Mouse (Mus musculus): Measurements from ENCODE around the gene Eml6. TPM values are rescaled to one million over a fixed set of nuclear protein-coding genes. Genes with fewer than 3 reads are reported as not detected.
"Not testable (repeated sequence)": the region's sequence is repeated elsewhere in the genome, so short reads cannot be mapped to it uniquely, and the experiment has no call there.

Eml6 gene
- polyA plus RNA-seq, 1 experiment from 2014 or later, result 7.7 TPM

DNA sequence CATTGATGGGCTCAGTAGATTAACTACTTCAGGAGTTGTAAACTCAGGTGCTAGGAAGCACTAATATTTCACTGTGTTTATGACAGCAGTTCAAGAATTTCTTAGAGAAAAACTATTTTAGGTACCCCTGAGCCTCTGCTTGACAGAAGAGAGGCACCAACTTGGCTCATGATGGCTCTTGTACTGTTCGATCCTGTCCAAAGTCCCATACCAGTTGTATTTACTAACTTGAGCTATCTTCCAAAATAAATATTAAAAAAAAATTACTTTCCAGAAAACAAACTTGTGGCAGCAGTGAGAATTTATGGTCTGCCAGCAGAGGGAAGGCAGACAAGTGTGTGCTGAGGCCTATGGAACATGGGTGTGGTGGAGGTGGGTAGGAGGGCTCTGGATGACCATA, 263.1 kb downstream of the Eml6 start:
- H3K4me1 ChIP-seq, result no peaks in the 10 kb centered on the region
- H3K36me3 ChIP-seq, result peaks cover 10% of the 10 kb centered on the region; the same call in 1 of the 2 replicates
- no peak overlapping the region for H3K27ac ChIP-seq (replicated peaks)
- WGBS, result 90% methylated on average over 1 of the region's 1 CpGs
- no peak overlapping the region for H3K9ac ChIP-seq (replicated peaks)
- H3K4me3 ChIP-seq (replicated peaks), result no peak overlapping the region
- no peaks in the 10 kb centered on the region for H3K9me3 ChIP-seq (replicated peaks)
- H3K27me3 ChIP-seq (replicated peaks), result no peaks in the 10 kb centered on the region
- ATAC-seq (ENCODE audit: low FRiP score), result no peak
- H3K4me2 ChIP-seq, result no peak overlapping the region

DNA sequence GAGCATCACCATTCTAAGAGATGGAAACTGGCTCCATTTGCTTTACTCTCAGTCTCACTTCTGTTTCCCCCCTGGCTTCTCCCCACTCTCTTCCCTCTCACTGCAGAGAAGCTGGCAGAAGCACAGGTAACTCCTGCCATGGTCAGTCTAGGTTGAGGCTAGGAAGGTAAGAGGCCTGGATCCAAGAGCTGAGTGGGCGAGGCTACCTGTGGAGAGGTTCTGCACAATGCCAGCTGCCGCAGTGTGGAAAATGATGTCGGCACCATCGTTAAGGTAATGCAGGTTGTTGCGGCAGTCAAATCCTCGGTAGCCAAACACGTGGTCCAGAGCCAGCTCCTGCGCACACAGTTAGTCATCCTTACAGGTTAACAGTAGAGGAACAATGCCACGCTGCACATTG, 264.4 kb downstream of the Eml6 start:
- Histone ChIP-seq H3K9ac (replicated peaks) (no peak overlapping the region), H3K4me1 (no peaks in the 10 kb centered on the region), H3K27me3 (replicated peaks) (no peaks in the 10 kb centered on the region), H3K9me3 (replicated peaks) (no peaks in the 10 kb centered on the region), H3K4me3 (replicated peaks) (no peak overlapping the region), H3K4me2 (no peak overlapping the region), H3K27ac (replicated peaks) (no peak overlapping the region), H3K36me3 (peaks cover 10% of the 10 kb centered on the region; the same call in 1 of the 2 replicates)
- no peak for ATAC-seq (ENCODE audit: low FRiP score)
- WGBS, result 94% methylated on average over 9 of the region's 9 CpGs

DNA sequence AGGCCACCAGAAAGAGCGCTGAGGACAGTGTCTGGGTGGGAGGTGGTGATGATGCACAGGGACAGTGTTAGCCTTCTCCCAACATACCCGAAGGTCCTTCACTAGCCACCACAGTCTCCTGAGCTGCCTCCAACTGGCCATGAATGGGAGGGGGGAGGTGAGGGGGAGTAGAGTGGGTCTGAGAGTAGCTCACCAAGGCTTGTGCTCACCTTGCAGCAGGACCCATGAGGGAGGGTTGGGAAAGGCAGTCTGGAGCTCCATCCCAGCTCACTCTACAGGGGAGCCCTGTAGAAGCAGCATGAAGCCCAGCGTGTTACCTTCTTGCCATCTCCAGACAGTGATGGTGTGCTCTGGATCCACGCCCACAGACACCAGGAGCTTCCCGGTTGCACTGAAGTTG, 267.2 kb downstream of the Eml6 start:
- ATAC-seq (ENCODE audit: low FRiP score), result peak; percentile 53; the same call in 1 of the 2 replicates
- WGBS, result 93% methylated on average over 5 of the region's 5 CpGs
- Histone ChIP-seq H3K4me2 (no peak overlapping the region), H3K27me3 (replicated peaks) (no peaks in the 10 kb centered on the region), H3K36me3 (peaks cover 10% of the 10 kb centered on the region; the same call in 1 of the 2 replicates), H3K4me3 (replicated peaks) (no peak overlapping the region), H3K9me3 (replicated peaks) (no peaks in the 10 kb centered on the region), H3K9ac (replicated peaks) (no peak overlapping the region), H3K27ac (replicated peaks) (no peak overlapping the region), H3K4me1 (no peaks in the 10 kb centered on the region)

DNA sequence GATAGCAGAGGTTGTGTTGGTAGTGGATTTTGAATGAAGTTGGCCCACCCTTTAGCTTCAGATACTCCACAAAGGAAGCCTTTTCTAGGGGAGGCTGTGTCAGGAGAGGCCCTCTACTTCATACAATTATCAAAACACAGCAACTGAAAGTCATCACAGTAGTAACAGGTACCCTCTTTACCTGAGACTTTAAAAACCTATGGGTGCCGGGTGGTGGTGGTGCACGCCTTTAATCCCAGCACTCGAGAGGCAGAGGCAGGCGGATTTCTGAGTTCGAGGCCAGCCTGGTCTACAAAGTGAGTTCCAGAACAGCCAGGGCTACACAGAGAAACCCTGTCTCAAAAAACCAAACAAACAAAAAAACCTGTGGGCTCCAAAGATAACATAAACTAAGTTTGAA, 269.8 kb downstream of the Eml6 start:
- 98% methylated on average over 5 of the region's 5 CpGs for WGBS
- H3K4me2 ChIP-seq; H3K4me3 ChIP-seq (replicated peaks); H3K4me1 ChIP-seq; H3K27ac ChIP-seq (replicated peaks); H3K9ac ChIP-seq (replicated peaks); ATAC-seq (ENCODE audit: low FRiP score); H3K27me3 ChIP-seq (replicated peaks); H3K9me3 ChIP-seq (replicated peaks): not testable (repeated sequence)
- peaks cover 12% of the 10 kb centered on the region; the same call in 1 of the 2 replicates for H3K36me3 ChIP-seq

DNA sequence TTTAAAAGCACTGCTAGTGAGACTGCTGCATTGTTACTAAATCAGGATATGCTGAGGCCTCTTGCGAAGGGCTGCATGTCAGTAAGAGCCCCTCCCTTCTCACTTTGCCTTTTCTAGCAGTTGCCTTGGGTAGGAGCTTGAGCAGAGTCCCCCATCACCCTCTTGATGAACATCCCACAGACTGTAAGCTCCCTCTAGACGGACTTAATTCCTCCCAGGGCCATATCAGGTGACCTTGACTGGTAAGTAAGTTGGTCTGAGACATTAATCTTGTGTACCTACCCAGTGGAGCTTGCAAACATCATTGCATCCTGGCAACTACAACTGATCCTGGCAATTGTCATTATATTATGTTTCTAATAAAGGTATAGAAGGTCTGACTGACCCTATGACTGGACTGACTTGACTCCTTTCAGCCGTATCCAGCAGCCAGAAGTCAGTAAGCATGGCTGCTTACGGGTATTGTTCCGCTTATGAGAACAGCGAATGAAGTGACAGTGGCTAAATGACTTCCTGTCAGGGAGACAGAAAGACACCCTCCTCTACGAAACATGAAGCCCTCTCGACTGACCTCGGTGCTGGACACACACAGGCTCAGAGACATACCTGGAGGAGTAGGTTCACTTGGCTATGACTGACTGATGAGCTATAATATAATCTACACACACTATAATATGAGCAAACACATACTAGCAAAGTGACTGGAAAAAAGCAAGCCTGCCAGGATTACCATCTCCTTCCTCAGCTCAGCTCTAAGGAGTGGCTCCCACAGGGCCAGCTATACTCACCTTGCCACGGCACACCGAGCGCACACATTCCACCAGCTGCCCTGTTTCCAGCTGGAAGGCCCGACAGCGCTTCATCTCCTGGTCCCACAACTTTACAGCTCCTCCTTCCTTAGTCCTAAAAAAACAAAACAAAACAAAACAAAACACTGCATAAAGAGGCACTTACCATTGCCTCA, 273.9 kb downstream of the Eml6 start:
- Histone ChIP-seq H3K27ac (replicated peaks) (no peak overlapping the region), H3K36me3 (peaks cover 15% of the 10 kb centered on the region), H3K9ac (replicated peaks) (no peak overlapping the region), H3K4me2 (no peak overlapping the region), H3K4me1 (no peaks in the 10 kb centered on the region), H3K27me3 (replicated peaks) (no peaks in the 10 kb centered on the region), H3K9me3 (replicated peaks) (no peaks in the 10 kb centered on the region), H3K4me3 (replicated peaks) (no peak overlapping the region)
- ATAC-seq (ENCODE audit: low FRiP score), result no peak
- WGBS, result 88% methylated on average over 14 of the region's 14 CpGs

DNA sequence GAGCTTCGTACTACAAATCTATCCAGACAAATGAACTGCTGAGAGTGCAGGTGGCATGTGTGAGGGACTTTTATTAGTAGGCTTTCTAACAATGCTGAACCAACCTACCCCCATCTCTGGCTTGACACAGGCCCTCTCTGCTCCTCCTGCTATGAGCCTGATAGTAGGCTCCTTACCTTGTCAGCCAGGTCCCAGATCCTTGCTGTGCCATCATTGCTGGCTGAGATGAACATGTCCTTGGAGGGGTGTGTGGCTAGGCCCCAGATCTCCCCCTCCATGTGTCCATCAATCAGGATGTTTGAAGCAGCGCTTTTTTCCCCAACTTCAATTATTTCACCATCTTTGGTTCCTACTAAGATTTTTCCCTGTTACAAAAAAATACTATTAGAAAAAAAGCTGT, 274.8 kb downstream of the Eml6 start:
- Histone ChIP-seq H3K27ac (replicated peaks) (no peak overlapping the region), H3K27me3 (replicated peaks) (no peaks in the 10 kb centered on the region), H3K9me3 (replicated peaks) (no peaks in the 10 kb centered on the region), H3K9ac (replicated peaks) (no peak overlapping the region), H3K4me1 (no peaks in the 10 kb centered on the region), H3K36me3 (peaks cover 25% of the 10 kb centered on the region), H3K4me3 (replicated peaks) (no peak overlapping the region), H3K4me2 (no peak overlapping the region)
- 95% methylated on average over 2 of the region's 2 CpGs for WGBS
- no peak for ATAC-seq (ENCODE audit: low FRiP score)

DNA sequence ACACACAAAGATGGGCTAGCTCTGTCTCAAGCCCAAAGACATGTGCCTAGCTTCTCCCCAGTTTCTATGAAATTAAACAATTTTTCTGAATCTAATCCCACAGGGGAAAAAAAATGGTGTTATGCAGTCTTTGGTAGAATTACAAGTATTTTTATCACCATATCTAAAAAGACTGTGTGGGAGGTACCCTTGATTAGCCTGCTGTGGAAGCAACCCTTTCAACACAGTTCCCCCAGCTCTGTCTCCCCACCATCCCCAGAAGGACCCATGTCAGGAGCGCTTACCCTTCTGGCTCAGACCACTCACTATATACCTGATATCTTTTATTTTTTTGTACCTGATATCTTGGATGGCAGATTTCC, 276.4 kb downstream of the Eml6 start:
- 95% methylated on average over 1 of the region's 1 CpGs for WGBS
- Histone ChIP-seq H3K9me3 (replicated peaks) (no peaks in the 10 kb centered on the region), H3K36me3 (peaks cover 33% of the 10 kb centered on the region), H3K27ac (replicated peaks) (no peak overlapping the region), H3K4me3 (replicated peaks) (no peak overlapping the region), H3K27me3 (replicated peaks) (no peaks in the 10 kb centered on the region), H3K4me2 (no peak overlapping the region), H3K4me1 (no peaks in the 10 kb centered on the region), H3K9ac (replicated peaks) (no peak overlapping the region)
- ATAC-seq (ENCODE audit: low FRiP score), result no peak

DNA sequence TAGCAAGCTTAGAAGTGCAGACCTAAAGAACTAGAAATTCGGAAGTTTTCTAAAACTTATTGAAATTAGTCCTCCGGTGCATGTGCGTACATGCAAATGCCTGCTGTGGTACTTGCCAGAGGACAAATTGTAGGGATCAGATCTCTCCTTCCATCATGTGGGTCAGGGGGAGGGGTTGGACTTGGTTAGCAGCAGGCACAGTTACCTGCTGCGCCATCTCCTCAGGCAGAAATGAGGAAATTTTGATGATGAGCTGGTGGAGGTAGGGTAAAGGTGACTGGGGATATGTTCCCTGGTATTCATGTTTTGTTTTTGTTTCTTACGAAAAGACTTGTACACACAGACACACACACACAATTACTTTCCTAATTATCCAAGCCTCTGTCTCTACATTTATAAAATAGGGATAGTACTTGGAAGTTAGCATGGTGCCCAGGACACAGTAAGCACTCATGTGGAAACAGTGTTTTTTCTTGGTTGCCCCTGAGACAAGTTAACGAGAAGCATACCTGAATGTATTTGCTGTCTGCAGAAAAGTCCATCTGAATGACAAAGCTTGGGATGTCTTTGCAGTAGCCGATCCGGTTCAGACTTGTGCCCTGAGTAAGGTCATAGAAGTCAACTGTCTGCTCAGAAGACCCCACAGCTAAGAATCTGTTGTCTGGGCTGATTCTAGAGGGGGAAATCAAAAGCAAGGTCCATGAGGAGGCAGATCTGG, 276.9 kb downstream of the Eml6 start:
- H3K27me3 ChIP-seq (replicated peaks), result no peaks in the 10 kb centered on the region
- WGBS, result 95% methylated on average over 8 of the region's 8 CpGs
- no peak overlapping the region for H3K27ac ChIP-seq (replicated peaks)
- H3K9ac ChIP-seq (replicated peaks), result no peak overlapping the region
- no peak overlapping the region for H3K4me3 ChIP-seq (replicated peaks)
- H3K36me3 ChIP-seq, result peaks cover 38% of the 10 kb centered on the region
- H3K9me3 ChIP-seq (replicated peaks), result no peaks in the 10 kb centered on the region
- no peak overlapping the region for H3K4me2 ChIP-seq
- H3K4me1 ChIP-seq, result no peaks in the 10 kb centered on the region
- ATAC-seq (ENCODE audit: low FRiP score), result no peak

DNA sequence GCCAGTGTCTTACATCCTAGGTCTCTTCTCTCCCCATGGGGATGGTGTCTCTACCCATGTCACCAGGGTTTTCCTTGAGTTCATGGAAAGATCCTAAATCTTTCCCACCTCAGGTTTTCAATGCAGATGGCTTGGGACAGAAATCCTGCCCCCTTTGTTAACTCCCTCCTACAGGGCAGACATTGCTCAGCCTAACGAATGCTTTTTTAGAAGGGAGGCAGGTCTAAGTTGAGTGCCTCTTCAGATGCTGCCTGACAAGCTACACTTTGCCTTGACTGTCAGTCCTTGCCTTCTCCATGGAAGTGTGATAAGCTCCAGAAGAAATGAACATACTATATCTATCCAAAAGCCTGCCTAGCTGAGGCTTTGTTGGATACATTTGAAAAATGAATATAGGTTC, 278.0 kb downstream of the Eml6 start:
- ATAC-seq (ENCODE audit: low FRiP score), result no peak
- Histone ChIP-seq H3K4me3 (replicated peaks) (no peak overlapping the region), H3K4me1 (no peaks in the 10 kb centered on the region), H3K27me3 (replicated peaks) (no peaks in the 10 kb centered on the region), H3K4me2 (no peak overlapping the region), H3K27ac (replicated peaks) (no peak overlapping the region), H3K9me3 (replicated peaks) (no peaks in the 10 kb centered on the region), H3K36me3 (peaks cover 40% of the 10 kb centered on the region), H3K9ac (replicated peaks) (no peak overlapping the region)
- WGBS, result 80% methylated on average over 1 of the region's 1 CpGs

DNA sequence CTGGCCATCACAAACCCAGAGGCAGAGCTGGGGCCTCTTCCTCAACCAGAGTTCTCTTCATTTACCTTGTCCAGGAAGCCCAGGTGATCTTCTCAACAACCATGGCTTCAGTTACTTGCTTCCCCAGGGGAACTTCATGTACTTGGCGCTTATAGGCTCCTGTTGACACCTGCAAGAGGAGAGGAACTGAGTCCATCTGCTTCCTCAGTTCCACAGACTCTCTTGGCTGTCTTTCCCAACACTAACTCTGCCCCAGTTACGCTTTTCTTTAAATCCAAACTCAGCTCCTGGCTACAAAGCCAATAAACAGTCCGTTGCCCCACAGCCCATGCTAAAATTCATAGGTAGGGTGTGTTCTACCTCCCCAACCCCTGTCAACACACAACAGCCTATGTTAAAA, 278.5 kb downstream of the Eml6 start:
- ATAC-seq (ENCODE audit: low FRiP score), result no peak
- Histone ChIP-seq H3K4me3 (replicated peaks) (no peak overlapping the region), H3K9ac (replicated peaks) (no peak overlapping the region), H3K27me3 (replicated peaks) (no peaks in the 10 kb centered on the region), H3K27ac (replicated peaks) (no peak overlapping the region), H3K4me1 (no peaks in the 10 kb centered on the region), H3K36me3 (peaks cover 42% of the 10 kb centered on the region), H3K9me3 (replicated peaks) (no peaks in the 10 kb centered on the region), H3K4me2 (no peak overlapping the region)
- 94% methylated on average over 3 of the region's 3 CpGs for WGBS

DNA sequence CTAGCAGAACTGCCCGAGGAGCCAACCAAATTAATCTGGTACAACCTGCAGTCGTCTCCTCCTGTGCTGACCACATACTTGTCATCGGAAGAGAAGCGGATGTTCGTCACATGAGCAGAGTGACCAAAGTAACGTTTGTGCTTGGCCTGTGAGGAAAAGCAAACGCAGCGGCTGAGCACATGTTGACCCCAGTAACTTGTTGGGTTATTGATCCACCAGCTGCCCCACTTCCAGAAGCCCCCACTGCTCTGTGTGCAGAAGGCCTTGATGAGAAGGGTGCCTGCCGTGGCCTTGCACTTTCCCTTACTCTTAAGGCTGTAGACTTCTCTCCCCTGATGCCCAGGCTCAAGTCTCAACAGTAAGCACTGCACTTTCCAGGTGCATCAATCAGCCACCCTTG, 279.6 kb downstream of the Eml6 start:
- Histone ChIP-seq H3K4me3 (replicated peaks) (no peak overlapping the region), H3K9me3 (replicated peaks) (no peaks in the 10 kb centered on the region), H3K27me3 (replicated peaks) (no peaks in the 10 kb centered on the region), H3K9ac (replicated peaks) (no peak overlapping the region), H3K27ac (replicated peaks) (no peak overlapping the region), H3K4me2 (no peak overlapping the region), H3K4me1 (no peaks in the 10 kb centered on the region), H3K36me3 (peaks cover 43% of the 10 kb centered on the region)
- no peak for ATAC-seq (ENCODE audit: low FRiP score)
- WGBS, result 93% methylated on average over 9 of the region's 9 CpGs

DNA sequence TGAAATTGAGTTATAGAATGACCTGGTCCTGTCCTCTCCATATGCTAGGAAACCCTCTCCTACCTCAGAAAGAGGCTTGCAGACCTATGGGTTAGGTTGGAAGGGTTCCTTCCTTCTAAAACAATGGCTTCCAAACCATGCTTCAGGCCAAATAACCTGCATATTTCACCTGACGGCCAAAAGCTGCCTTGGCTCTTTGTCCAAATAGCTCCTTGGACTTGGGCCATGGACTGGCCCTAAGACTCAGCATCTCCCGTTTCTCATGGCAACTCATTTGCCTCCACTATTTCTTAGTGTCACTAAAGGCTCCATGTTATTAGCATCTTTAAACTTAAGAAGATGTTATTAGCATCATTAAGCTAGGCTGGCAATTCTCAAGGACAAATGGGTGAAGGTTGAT, 280.3 kb downstream of the Eml6 start:
- Histone ChIP-seq H3K27me3 (replicated peaks) (no peaks in the 10 kb centered on the region), H3K4me1 (no peaks in the 10 kb centered on the region), H3K9me3 (replicated peaks) (no peaks in the 10 kb centered on the region), H3K36me3 (peaks cover 43% of the 10 kb centered on the region), H3K4me2 (no peak overlapping the region), H3K4me3 (replicated peaks) (no peak overlapping the region), H3K9ac (replicated peaks) (no peak overlapping the region), H3K27ac (replicated peaks) (no peak overlapping the region)
- WGBS, result 79% methylated on average over 2 of the region's 2 CpGs
- ATAC-seq (ENCODE audit: low FRiP score), result no peak
